Mouse (Mus musculus) embryonic fibroblast, embryonic 13.5 days (primary cell): Measurements from ENCODE around the gene Casz1.

ENCODE experiments used
- CTCF ChIP-seq: IDR thresholded peaks from 2 replicates; pipeline ENCODE4 v1.5.1; 2011; ENCODE audit warnings: mild to moderate bottlenecking, control low read depth, low read length, moderate library complexity, borderline replicate concordance; ENCODE audit not compliant: insufficient read depth
- POLR2A ChIP-seq: IDR thresholded peaks from 2 replicates; pipeline ENCODE4 v1.6.1; 2011; ENCODE audit warnings: low read depth, mild to moderate bottlenecking, control low read depth, low read length, moderate library complexity

GRCm38 (mm10) chr4:148837644-148838043 lies 33.4 kb downstream of the Casz1 start:
- TF ChIP-seq POLR2A (no peak), CTCF (no peak)
